Mouse (Mus musculus) heart, adult 11 months (tissue): ENCODE measurements around the gene Zcchc9.

Source experiments
- DNase-seq: peaks from one replicate; pipeline ENCODE4 v3.0.0; 2022

The Zcchc9 gene

GRCm38 (mm10) chr13:91807155-91807839, at the start of gene Zcchc9:
Gene Zcchc9, minus strand, starts transcription at chr13:91807705.
- peak; percentile 99 for DNase-seq

GRCm38 (mm10) chr13:91854412-91854811, 46.9 kb upstream of the Zcchc9 start:
- DNase-seq, result peak; percentile 48

GRCm38 (mm10) chr13:91827876-91828275, 20.4 kb upstream of the Zcchc9 start:
- no peak for DNase-seq

GRCm38 (mm10) chr13:91826066-91826465, 18.6 kb upstream of the Zcchc9 start:
- peak; percentile 96 for DNase-seq

GRCm38 (mm10) chr13:91824845-91825550, 17.5 kb upstream of the Zcchc9 start:
- DNase-seq, result peak; percentile 96

GRCm38 (mm10) chr13:91823735-91824134, 16.2 kb upstream of the Zcchc9 start:
- no peak for DNase-seq

GRCm38 (mm10) chr13:91814670-91815069, 7.2 kb upstream of the Zcchc9 start:
- DNase-seq, result no peak

GRCm38 (mm10) chr13:91809476-91809875, 2.0 kb upstream of the Zcchc9 start:
- no peak for DNase-seq

- peak; percentile 66 for DNase-seq
These were observed 520 bp upstream of the Zcchc9 start for GRCm38 (mm10) chr13:91807874-91808575.

- peak; percentile 70 for DNase-seq
These were observed 5.8 kb downstream of the Zcchc9 start for GRCm38 (mm10) chr13:91801726-91802125.

GRCm38 (mm10) chr13:91797442-91797841, 10.1 kb downstream of the Zcchc9 start:
- DNase-seq, result no peak

GRCm38 (mm10) chr13:91796916-91797315, 10.6 kb downstream of the Zcchc9 start:
- peak; percentile 36 for DNase-seq

GRCm38 (mm10) chr13:91796003-91796402, 11.5 kb downstream of the Zcchc9 start:
- DNase-seq, result peak; percentile 49

GRCm38 (mm10) chr13:91795593-91795992, 11.9 kb downstream of the Zcchc9 start:
- peak; percentile 61 for DNase-seq

GRCm38 (mm10) chr13:91794926-91795436, 12.5 kb downstream of the Zcchc9 start:
- DNase-seq, result peak; percentile 84

- peak; percentile 36 for DNase-seq
These were observed 15.5 kb downstream of the Zcchc9 start for GRCm38 (mm10) chr13:91792035-91792434.

GRCm38 (mm10) chr13:91779892-91780291, 27.6 kb downstream of the Zcchc9 start:
- peak; percentile 6 for DNase-seq

GRCm38 (mm10) chr13:91778092-91778491, 29.4 kb downstream of the Zcchc9 start:
- peak; percentile 55 for DNase-seq

GRCm38 (mm10) chr13:91768683-91769651, 38.5 kb downstream of the Zcchc9 start:
- DNase-seq, result peak; percentile 70

- DNase-seq, result peak; percentile 21
These were observed 41.9 kb downstream of the Zcchc9 start for GRCm38 (mm10) chr13:91765627-91766026.

GRCm38 (mm10) chr13:91763654-91764053, 43.9 kb downstream of the Zcchc9 start:
- DNase-seq, result peak; percentile 58
